Mouse (Mus musculus) yolk sac, embryonic 10.5 days (tissue): ENCODE measurements around the gene Chst8.

ENCODE experiments used
- DNase-seq: peaks from one replicate; pipeline ENCODE4 v3.0.0-alpha.2; 2017; ENCODE audit warnings: low spot score

The Chst8 gene

DNA sequence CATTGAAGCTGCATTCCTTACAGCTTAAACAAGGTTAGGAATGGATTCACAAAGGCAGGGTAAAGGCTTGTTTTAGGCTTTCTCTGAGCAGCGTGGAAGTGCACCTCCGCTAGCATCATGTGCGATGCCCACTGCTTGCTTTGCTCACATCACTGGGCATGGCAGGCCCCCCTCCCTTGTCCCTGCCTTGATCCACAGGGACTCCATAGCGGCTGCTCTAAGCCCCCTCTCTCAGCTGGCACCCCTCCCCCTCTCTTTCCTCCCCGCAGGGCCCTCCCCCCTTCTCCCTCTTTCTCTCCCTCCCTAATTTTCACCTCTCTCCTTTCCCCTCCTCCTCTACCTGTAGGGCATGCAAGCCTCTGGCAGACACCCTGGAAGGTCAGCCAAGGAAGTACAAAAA is 150.3 kb downstream of the Chst8 start:
- DNase-seq: no peak

DNA sequence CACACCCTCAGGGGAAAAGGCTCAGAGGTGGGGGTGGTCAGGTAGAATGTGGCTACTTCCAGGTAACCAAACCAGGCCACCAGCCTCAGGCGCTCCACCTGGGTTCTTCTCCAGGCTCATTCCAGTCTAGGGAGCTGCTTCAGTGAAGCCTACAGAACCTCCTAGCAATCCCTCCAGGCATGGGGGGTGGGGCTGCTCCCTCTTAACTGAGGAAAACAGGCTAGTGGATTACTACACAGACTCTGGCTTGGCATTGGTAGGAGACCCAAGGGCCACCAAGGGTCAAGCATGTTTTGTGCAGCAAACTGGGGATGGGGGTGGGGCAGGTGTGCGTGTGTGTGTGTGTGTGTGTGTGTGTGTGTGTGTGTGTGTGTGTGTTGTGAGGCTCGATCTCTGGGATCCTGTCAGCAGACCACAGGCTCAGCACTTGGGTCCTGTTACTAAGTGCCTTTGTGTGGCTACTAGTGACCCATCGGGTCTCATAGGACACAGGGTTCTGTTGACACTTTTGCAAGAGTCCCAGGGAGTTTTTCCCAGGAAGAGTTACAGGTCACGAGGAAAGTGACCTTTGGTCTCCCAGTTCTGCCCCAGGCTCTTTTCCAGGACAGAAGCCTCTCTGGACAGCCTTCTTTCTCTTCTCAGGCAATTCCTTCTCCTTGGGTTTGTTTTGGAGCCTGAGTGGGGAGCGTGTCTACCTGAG is 153.0 kb downstream of the Chst8 start:
- peak; percentile 82 for DNase-seq

DNA sequence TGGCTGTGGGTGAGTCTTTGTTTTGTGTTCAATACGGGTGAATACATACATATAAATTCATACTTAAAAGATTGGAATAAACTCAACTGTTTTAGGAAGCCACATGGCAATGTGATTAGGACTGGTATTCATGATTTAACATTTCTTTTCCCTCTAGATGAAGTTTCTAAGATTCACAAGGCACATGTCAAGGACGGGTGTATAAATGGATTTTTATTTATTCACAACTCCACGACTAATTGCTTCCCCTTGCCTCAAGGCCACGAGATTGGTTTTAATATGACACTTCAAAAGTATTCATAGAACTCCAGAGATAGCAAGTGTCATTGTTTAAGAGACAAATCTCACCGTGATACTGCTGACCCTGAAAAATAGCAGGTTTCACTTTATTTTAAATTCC is 155.9 kb downstream of the Chst8 start, which contains the start of gene Kctd15:
TSS of gene Kctd15 (minus strand) at position 101 of the 400 bp plus-strand sequence.
- DNase-seq: no peak

DNA sequence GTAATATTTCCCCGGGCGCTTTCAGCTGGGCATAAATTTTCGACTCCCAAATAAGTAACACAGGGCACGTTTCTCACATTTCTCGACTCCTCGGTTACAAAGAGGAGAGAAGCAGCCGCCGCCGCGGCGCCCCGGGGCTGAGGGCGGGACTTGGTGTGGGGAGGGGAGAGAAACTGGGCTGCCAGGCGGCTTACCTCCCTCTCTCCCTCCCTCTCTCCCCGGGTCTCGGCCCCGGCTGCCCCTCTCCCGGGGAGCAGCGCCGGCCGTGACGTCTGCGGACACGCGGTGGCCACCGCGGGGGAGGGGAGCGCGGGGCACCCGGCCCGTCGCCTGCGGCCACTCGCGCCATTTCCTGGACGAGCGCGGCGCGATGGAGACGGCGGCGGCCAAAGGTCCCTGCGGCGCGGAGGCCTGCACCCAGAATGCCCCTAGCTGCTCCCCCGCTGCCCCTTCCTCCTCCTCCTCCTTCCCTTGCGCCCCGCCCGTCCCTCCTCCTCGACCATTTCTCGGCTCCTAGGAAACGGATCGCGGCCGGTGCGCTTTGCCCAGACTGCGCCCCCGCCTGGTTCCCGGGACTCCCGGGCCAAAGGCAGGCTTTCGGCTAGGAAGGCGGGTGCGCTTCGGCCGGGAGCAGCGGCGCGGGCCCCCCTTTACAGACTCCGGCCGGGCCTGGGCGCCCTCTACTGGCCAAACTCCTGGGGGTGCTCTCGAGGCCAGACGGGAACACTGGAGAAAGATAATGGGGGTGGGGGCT is 157.2 kb downstream of the Chst8 start:
- peak; percentile 89 for DNase-seq

DNA sequence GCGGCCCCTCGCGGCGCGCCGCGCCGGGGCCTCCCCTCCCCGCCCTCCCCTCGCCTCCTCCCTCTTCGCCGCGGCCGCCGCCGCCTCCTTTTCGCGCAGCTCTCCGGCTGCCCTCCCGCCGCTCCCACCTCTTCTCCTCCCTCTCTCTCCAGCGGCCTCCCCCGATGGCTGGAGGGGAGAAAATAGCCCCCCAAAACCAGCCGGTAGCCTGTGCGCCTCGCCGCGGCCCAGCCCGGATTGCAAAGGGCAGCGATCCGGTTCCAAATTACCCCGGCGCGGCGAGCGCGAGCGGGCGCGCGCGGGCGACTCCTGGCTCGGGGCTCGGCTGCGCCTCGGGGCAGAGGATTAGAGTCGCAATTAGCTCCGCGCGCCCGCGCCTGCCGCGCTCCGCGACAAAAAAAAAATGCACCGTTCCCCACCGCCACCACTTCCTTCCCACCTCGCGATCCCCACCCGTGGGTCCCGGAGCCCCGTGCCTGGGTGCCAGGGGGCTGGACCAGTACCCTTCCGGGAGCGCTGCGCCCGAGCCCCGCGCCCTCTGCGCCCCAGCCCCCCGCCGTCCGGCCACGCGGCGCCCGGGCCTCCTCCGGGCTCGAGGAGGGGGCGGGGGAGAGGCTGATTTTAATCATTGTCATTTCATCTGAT is 157.9 kb downstream of the Chst8 start:
- DNase-seq: peak; percentile 71

DNA sequence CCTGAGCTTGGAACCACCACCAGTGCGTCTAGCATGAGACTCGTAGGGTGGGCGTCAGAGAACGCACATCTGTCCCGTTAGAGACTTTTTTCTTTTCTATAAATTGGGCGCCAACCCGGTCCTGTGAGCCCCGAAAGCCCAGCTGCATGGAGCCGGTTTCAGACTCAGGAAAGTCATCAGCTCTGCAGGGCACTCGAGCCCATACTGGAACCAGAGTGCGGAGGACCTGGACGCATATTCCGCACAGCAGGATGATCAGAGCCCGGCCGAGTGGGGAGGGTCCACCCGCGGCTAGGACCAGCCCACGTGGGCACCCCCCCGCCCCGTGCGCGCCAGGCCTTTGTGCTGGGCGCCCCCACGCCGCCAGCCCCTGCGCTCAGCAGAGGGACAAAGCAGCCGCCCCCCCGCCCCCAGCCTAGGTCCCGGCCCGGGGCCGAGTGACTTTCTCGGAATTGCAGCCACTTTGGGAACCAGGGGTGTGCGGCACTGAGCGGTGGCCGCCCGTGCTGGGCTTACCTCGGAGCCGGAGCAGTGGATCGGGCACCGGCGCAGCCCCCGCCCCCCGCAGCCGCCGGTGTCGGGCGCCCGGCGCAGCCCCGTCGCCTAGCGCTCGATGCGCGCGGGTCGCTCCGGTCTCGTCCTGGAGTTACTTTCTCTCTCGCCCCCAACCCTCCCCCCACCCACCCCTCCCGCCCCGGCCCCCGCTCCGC is 158.6 kb downstream of the Chst8 start:
- DNase-seq: peak; percentile 51

DNA sequence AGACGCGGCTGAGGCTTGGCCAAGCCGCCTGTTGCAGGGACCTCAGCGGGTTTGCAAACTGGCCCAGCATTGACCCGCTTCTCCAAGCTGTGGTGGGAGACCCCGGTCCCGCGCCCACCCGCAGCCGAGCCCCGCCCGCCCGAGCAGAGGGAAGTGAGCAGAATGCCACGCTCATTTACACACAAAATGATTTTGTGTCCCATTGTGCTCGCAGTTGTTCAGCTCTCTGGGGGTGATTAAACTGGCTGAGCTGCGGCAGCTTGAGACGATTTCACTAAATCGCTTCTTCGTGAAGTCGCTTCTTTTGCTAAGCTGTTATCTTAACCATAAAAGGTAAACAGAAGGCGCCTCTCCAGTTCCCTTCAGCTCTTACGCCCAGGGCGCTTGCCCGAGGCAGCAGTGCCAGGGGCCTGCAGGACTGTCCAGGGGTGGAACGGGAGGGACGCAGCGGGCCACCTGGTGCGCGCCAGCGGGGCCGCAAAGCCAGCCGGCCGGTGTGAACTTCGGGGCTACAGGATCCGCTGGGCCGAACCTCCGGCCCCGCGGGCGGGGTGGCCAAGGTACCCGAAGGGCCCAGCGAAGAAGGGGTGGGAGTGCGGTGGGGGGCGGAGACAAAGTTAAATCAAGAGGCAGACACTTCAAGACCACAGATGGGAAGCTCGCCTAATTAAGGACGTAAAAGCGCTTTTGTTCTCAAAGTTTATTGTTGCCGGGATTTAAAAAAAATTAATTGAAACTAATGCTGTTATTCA is 159.6 kb downstream of the Chst8 start:
- DNase-seq: no peak

DNA sequence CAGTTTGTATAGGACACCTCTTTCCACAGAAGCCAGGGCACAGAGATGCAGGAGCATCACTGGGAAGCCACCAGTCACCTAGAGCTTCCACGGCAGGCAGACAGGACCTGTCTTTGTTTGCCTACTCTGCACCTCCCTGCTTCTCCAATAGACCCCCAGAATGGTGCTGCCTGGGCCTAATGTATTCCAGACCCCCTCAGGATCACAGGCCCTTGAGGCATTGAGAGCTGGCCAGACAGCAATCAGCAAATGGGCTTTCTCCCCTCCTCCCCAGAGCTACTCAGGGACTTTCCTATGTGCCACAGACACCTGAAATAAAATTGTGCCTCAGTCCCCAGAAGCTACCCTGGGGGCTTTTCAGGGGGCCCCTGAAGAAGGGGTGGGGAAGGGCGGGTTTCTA is 161.1 kb downstream of the Chst8 start:
- no peak for DNase-seq

DNA sequence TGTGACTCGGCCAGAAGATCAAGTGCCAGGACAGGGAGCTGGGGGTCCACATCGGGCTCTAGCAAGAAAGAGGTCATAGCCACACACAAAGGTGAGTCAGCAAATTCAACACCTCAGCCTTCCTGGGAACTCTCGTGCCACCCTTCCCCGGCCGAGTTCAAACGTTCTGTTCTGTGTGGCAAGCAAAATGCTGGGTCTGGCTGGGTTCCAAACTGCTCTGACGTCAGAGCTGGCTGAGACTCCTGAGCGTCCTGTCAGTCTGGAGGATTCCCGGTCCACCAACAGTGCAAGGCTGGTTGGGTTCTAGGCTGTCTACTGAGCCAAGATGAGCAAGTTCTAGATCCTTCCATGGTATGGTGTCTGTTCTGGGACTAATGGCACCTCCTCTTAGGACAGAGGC is 165.5 kb downstream of the Chst8 start:
- no peak for DNase-seq

DNA sequence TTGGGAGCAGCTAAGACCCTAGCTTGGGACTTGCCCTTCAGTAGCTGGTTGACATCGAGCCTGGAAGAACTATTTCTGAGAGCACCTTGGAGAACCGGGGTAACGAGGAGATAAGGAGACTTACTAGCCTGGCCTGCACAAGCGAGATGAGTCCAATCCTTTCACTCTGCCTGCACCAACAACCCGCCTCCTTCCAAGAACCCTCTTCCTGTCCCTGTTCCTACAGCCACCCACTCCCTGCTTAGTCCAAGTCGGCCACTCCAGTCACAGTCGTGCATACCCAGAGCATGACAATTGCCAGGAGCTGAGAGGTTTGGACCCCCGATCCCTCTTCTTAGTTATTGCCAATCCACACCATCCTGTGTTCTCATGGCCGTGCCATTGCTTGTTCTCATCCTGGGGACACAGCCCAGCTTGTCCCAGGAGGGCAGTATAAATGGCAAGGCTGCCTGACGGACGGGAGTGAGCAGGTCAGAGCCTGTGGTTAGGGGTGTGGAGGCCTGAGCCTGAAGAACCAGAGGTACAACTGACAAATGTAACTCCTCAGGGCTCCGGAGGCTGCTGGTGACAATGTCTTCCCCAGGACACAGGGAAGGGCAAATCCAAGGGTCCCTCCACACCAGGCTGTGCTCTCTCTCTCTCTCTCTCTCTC is 166.2 kb downstream of the Chst8 start:
- no peak for DNase-seq

DNA sequence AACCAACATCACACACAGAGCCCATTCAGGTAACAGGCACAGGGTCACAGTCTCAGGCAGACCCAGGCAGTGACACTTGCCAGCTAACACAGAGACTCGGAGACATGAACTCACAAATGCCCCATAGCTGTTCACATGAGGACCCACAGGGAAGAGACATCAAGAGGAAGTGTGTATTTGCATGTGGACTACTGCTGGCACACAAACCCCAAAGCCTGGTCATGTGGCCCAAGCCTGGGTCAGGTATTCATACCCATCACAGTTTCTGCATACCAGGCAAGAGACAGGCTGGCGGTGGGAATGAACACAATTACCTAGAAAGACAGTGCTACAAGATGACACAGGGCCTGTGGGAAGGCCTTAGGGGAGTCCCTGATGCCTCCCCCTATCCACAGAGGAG is 166.9 kb downstream of the Chst8 start:
- DNase-seq: no peak

DNA sequence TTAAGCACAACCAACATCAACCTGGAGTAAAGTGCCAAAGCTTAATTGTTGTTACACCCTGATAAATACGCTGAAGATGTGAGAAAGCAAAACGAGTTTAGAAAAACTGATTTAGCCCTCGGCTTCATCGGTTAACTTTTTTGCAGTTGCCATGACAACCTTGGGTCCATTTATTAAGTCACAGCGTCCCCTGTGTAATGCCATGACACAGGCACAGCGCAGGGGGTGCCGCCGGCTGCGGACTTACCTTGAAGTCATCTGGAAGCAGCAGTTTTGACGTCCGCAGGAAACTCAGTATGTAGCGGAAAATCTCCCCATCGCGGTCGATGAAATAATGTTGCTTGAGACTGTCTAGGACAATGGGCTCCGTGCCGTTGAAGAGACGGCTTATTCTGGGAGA is 167.9 kb downstream of the Chst8 start:
- no peak for DNase-seq

DNA sequence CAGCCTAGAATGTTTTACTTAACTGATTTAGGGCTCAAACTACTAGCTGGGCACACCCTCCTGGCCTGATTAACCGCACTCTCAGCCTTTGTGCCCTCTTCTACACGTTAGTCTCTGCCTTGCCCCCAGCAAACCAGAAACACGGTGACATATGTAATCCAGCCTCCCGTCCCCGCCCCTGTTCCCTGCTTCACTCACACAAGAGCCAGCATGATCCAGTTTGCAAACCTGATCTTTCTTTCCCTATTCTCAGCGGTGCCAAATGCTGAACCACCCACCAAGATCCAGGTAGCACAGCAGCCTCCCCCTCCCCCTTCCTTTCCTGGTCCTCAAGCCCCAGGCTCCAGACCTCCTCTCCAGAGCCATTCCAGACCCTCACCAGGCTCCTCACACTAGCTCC is 169.2 kb downstream of the Chst8 start:
- DNase-seq: no peak

DNA sequence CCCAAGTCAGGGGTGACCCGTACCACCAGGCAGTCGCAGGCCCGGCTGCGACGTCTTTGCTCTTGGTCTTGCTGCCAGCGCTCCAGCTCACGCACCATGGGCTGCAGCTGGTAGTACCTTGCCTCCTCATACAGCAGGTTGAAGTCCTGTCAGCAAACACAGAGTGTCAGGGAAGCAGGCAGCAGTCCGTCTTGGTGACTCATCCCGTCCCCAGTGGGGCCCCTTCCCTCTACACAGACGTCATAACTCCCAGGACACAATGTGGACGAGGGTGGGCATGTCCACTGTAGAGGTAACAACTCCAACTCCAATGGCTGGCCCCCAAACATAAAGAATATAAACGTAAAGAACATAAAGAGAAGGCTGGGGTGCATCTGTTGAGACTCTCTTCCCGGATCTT is 170.5 kb downstream of the Chst8 start:
- DNase-seq: no peak

DNA sequence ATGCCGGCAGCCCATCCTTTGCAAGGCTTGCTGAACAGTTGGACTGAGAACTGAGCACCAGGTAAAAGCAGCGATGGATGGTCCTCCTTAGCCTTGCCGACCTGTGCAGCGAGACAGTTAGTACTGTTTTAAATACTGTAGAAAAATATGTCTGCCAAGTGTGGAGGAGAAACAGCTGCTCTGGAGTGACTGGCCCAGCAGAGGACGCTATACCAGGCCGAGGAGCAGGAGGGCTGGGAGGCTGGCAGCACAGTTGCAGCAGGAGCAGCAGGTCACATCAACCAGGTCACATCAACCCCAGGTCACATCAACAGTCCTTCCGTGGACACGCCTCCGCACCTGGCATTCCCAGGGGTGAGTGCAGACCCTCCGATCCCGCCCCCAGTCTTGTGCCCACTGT is 172.7 kb downstream of the Chst8 start:
- DNase-seq: no peak

DNA sequence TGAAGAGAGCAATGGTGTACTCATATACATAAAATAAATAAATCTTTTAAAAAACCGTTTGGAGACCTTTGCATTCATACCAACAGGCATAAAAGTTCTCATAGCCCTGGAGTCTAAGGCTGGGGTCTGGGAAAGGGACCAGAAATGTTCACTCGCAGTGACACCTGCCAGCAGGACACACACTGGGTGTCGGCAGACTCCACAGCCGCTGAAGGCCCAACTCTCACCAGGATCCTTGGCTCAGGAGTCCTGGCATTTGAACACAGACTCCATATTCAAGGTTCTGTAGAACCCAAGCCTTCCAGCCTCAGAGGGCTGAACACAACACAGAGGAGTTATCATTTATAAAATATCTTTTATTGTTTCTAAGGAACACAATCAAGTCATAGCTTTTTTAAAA is 175.8 kb downstream of the Chst8 start:
- no peak for DNase-seq

DNA sequence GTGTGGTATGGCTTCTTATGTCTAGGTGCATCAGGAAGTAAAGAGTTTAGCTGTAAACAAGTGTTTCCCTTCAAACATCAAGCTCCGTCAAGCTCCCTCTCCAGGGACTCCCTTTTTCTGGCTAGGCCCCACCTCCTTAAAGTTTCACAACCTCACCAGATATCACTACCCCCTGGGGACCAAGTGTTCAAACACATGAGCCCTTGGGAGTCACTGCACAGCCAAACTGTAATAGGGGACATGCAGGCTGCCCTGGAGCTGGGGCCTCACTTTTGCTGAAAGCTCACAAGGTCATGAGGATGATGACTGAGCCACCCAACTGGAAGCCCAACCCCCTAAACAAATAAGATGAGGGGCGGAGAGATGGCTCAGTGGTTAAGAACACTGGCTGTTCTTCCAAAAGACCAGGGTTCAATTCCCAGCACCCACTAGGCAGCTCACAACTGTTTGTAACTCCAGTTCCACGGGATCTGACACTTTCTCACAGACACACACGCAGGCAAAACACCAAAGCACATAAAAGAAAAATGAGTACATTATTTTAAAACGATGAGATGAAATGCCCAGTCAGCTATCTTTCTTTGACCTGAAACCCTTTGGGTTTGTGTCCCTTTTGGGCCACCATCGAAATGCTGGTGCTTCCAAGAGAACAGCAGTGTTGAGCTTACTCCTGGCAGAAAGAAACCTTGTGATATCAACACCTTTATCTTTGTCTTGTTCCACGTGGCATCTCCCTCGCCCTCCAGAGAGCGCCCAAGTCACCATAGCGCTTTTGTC is 179.4 kb downstream of the Chst8 start:
- DNase-seq: no peak

DNA sequence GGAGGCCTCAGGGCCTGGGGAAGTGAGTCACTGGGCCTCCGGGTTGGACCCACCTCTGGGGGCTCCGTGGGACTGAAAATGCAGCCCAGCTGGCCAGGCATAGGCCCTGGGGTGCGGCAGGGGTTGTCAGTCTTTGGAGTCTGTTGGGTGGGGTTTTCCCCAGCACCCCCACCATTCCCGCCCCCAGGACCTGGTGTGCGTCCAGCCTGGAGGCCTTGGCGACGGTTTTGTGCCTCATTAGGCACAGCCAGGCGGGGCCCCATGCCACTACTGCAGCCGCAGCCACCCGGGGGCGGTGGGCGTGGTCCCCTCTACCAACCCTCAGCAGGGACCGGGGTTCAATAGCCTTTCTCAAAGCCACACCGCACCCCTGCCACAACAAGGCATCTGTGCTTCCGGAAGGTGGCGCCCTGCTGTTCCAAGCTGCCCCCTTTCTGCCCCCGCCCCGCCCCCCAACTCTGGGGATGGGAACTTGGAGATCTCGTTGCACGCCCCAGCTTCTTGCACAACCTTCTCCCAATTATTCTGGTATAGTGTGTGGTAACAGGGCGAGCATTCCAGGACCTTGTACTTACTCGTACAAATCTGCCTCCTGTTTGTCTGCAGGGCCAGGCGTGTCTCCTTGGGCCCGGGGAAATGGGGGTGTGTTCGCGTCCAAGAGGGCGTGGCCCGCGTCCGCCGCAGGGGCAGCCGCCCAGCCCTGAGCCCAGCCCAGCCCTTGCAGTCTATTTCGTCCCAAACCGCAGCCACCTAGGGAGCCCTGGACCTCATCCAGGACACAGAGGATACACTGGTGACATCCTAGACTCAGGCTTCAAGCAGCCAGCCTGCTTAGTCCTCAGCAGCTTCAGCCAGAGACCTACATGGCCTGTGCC is 182.1 kb downstream of the Chst8 start:
- peak; percentile 31 for DNase-seq

DNA sequence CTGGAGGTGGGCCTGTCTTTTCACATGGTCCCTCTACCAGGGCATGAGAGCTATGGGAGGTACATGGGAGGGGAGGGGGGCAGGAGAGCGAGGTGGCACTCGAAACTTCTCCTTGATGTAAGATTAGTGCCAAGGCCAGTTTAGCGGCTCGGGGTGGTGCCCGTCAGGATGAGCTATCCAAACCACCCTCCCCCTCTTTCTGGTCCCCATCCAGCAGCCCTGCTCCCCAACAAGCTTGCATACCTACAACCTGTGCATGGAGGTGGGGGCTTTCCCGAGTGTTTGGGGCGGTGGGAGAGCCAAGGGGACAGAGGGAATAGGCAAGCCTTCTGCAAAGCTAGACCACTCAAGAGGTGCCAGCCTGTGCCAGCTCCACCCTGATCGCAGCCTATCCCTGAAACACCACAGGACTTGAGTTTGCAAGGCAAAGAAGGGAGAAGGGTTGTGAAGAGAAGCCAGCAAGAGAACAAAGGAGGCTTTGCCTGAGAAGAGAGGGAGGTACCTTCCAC is 182.8 kb downstream of the Chst8 start:
- no peak for DNase-seq
